Mouse (Mus musculus): ENCODE data around the gene Fbxw4.
A peak's percentile ranks its signal among the peaks of the same experiment; 100 is the strongest.

Fbxw4 gene

GRCm38 (mm10) chr19:45659738-45660502 is at the start of gene Fbxw4:
TSS of gene Fbxw4 (minus strand) at chr19:45660312.
- peak; percentile 60 to 64 for DNase-seq (ENCODE audit: low spot score in 2 of 2)

- DNase-seq (ENCODE audit: low spot score in 2 of 2) = no peak
Measured at GRCm38 (mm10) chr19:45708704-45709103, 48.6 kb upstream of the Fbxw4 start.

- DNase-seq (ENCODE audit: low spot score in 2 of 2) = no peak
Measured at GRCm38 (mm10) chr19:45696281-45696600, 36.1 kb upstream of the Fbxw4 start.

GRCm38 (mm10) chr19:45695496-45696280 is 35.6 kb upstream of the Fbxw4 start:
- no peak for DNase-seq (ENCODE audit: low spot score in 2 of 2)

GRCm38 (mm10) chr19:45694056-45694455 is 33.9 kb upstream of the Fbxw4 start:
- no peak for DNase-seq (ENCODE audit: low spot score in 2 of 2)

- DNase-seq (ENCODE audit: low spot score in 2 of 2) = peak in 1 of 2 experiments; percentile 12
Measured at GRCm38 (mm10) chr19:45692211-45692610, 32.1 kb upstream of the Fbxw4 start.

GRCm38 (mm10) chr19:45691001-45691535 is 31.0 kb upstream of the Fbxw4 start:
- DNase-seq (ENCODE audit: low spot score in 2 of 2) = no peak

- no peak for DNase-seq (ENCODE audit: low spot score in 2 of 2)
Measured at GRCm38 (mm10) chr19:45687001-45687400, 26.9 kb upstream of the Fbxw4 start.

- DNase-seq (ENCODE audit: low spot score in 2 of 2) = no peak
Measured at GRCm38 (mm10) chr19:45683676-45684075, 23.6 kb upstream of the Fbxw4 start.

GRCm38 (mm10) chr19:45680495-45681130 is 20.5 kb upstream of the Fbxw4 start:
- no peak for DNase-seq (ENCODE audit: low spot score in 2 of 2)

GRCm38 (mm10) chr19:45676723-45677269 is 16.7 kb upstream of the Fbxw4 start:
- DNase-seq (ENCODE audit: low spot score in 2 of 2) = no peak

- no peak for DNase-seq (ENCODE audit: low spot score in 2 of 2)
Measured at GRCm38 (mm10) chr19:45675720-45676581, 15.8 kb upstream of the Fbxw4 start.

- DNase-seq (ENCODE audit: low spot score in 2 of 2) = no peak
Measured at GRCm38 (mm10) chr19:45675196-45675595, 15.1 kb upstream of the Fbxw4 start.

- no peak for DNase-seq (ENCODE audit: low spot score in 2 of 2)
Measured at GRCm38 (mm10) chr19:45672971-45673370, 12.9 kb upstream of the Fbxw4 start.

- DNase-seq (ENCODE audit: low spot score in 2 of 2) = no peak
Measured at GRCm38 (mm10) chr19:45668986-45669385, 8.9 kb upstream of the Fbxw4 start.

- no peak for DNase-seq (ENCODE audit: low spot score in 2 of 2)
Measured at GRCm38 (mm10) chr19:45663851-45664250, 3.7 kb upstream of the Fbxw4 start.

- no peak for DNase-seq (ENCODE audit: low spot score in 2 of 2)
Measured at GRCm38 (mm10) chr19:45660503-45660790, 335 bp upstream of the Fbxw4 start.

GRCm38 (mm10) chr19:45659301-45659737 is 793 bp downstream of the Fbxw4 start:
- no peak for DNase-seq (ENCODE audit: low spot score in 2 of 2)

- no peak for DNase-seq (ENCODE audit: low spot score in 2 of 2)
Measured at GRCm38 (mm10) chr19:45658556-45659268, 1.4 kb downstream of the Fbxw4 start.

- no peak for DNase-seq (ENCODE audit: low spot score in 2 of 2)
Measured at GRCm38 (mm10) chr19:45657828-45658227, 2.3 kb downstream of the Fbxw4 start.
